Mouse (Mus musculus): ENCODE results near the gene Abca4. TPM values are rescaled to one million over a fixed set of nuclear protein-coding genes. Genes with fewer than 3 reads are reported as not detected.

Abca4 gene
- polyA plus RNA-seq, 1 experiment, result 0.38 TPM

- no peak overlapping the region for H3K27ac ChIP-seq (ENCODE audit: control insufficient read depth, insufficient read depth, low read depth, low read length)
- H3K36me3 ChIP-seq (ENCODE audit: control insufficient read depth, insufficient read depth, low read length), result no peaks in the 10 kb centered on the region
- H3K4me3 ChIP-seq (ENCODE audit: control insufficient read depth, low read depth, low read length), result no peak overlapping the region
- no peaks in the 10 kb centered on the region for H3K27me3 ChIP-seq (ENCODE audit: control insufficient read depth, insufficient read depth, low read length)
- no peaks in the 10 kb centered on the region; the same call in 1 of the 2 replicates for H3K4me1 ChIP-seq (ENCODE audit: control insufficient read depth, insufficient read depth, low read length)
- TF ChIP-seq POLR2A (IDR thresholded peaks at IDR 0.05; ENCODE audit: control insufficient read depth, low read depth, low read length) (no peak), CTCF (IDR thresholded peaks at IDR 0.05; ENCODE audit: control insufficient read depth, insufficient read depth, insufficient replicate concordance, low read depth, low read length) (no peak)
Observed at GRCm38 (mm10) chr3:122109461-122109860, 65.2 kb downstream of the Abca4 start.

GRCm38 (mm10) chr3:122111141-122111981, 67.1 kb downstream of the Abca4 start:
- Histone ChIP-seq H3K4me3 (ENCODE audit: control insufficient read depth, low read depth, low read length) (no peak overlapping the region), H3K36me3 (ENCODE audit: control insufficient read depth, insufficient read depth, low read length) (no peaks in the 10 kb centered on the region), H3K4me1 (ENCODE audit: control insufficient read depth, insufficient read depth, low read length) (no peaks in the 10 kb centered on the region), H3K27ac (ENCODE audit: control insufficient read depth, insufficient read depth, low read depth, low read length) (no peak overlapping the region), H3K27me3 (ENCODE audit: control insufficient read depth, insufficient read depth, low read length) (no peaks in the 10 kb centered on the region)
- no peak for TF ChIP-seq CTCF (IDR thresholded peaks at IDR 0.05; ENCODE audit: control insufficient read depth, insufficient read depth, insufficient replicate concordance, low read depth, low read length)

- Histone ChIP-seq H3K27ac (ENCODE audit: control insufficient read depth, insufficient read depth, low read depth, low read length) (no peak overlapping the region), H3K4me3 (ENCODE audit: control insufficient read depth, low read depth, low read length) (no peak overlapping the region), H3K27me3 (ENCODE audit: control insufficient read depth, insufficient read depth, low read length) (no peaks in the 10 kb centered on the region), H3K36me3 (ENCODE audit: control insufficient read depth, insufficient read depth, low read length) (no peaks in the 10 kb centered on the region), H3K4me1 (ENCODE audit: control insufficient read depth, insufficient read depth, low read length) (no peaks in the 10 kb centered on the region)
- no peak for TF ChIP-seq CTCF (IDR thresholded peaks at IDR 0.05; ENCODE audit: control insufficient read depth, insufficient read depth, insufficient replicate concordance, low read depth, low read length)
- no peak for TF ChIP-seq POLR2A (IDR thresholded peaks at IDR 0.05; ENCODE audit: control insufficient read depth, low read depth, low read length)
Observed at GRCm38 (mm10) chr3:122118651-122119214, 74.5 kb downstream of the Abca4 start.

DNA sequence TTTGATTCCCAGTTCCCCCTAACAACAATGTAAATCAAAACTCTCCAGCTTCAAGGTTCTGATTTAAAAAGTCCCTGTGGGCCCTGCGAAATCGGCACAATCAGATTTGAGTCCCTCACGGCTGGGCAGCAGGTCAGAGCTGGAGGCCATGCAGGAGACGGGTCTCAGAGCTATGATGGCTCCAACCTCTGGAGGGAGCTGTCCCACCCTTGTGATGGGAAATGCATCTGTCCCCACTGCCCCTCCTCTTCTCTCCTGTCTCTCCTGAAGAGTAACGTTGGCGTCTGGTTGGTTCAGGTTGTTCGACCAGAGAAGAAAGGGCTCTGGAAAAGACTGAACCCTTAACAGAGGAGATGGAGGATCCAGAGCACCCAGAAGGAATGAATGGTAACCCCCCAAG, 75.5 kb downstream of the Abca4 start:
- no peak overlapping the region for H3K4me3 ChIP-seq (ENCODE audit: control insufficient read depth, low read depth, low read length)
- TF ChIP-seq POLR2A (IDR thresholded peaks at IDR 0.05; ENCODE audit: control insufficient read depth, low read depth, low read length), result no peak
- TF ChIP-seq CTCF (IDR thresholded peaks at IDR 0.05; ENCODE audit: control insufficient read depth, insufficient read depth, insufficient replicate concordance, low read depth, low read length), result no peak
- no peaks in the 10 kb centered on the region for H3K36me3 ChIP-seq (ENCODE audit: control insufficient read depth, insufficient read depth, low read length)
- no peak overlapping the region for H3K27ac ChIP-seq (ENCODE audit: control insufficient read depth, insufficient read depth, low read depth, low read length)
- H3K4me1 ChIP-seq (ENCODE audit: control insufficient read depth, insufficient read depth, low read length), result no peaks in the 10 kb centered on the region
- H3K27me3 ChIP-seq (ENCODE audit: control insufficient read depth, insufficient read depth, low read length), result no peaks in the 10 kb centered on the region

DNA sequence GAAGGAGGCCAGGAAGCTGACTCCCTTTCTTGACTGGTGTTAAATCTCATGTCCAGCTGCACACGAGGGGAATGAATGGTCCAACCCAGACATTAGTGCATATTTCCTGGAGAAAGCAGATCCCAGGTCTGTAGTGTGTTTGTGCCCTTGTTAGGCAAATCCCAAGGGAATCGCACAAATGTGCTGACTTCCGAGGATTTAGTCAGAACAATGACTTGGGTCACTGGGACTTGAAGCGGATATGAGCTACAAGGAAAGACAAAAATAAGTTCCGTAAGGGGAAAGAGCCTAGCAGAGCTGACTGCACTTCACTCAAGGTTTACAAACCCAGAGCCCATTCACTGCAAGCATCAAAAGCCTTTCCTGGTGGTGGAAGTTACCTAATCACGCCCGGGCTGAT, 76.0 kb downstream of the Abca4 start:
- H3K4me3 ChIP-seq (ENCODE audit: control insufficient read depth, low read depth, low read length), result no peak overlapping the region
- no peaks in the 10 kb centered on the region for H3K4me1 ChIP-seq (ENCODE audit: control insufficient read depth, insufficient read depth, low read length)
- no peak for TF ChIP-seq CTCF (IDR thresholded peaks at IDR 0.05; ENCODE audit: control insufficient read depth, insufficient read depth, insufficient replicate concordance, low read depth, low read length)
- no peak for TF ChIP-seq POLR2A (IDR thresholded peaks at IDR 0.05; ENCODE audit: control insufficient read depth, low read depth, low read length)
- H3K27me3 ChIP-seq (ENCODE audit: control insufficient read depth, insufficient read depth, low read length), result no peaks in the 10 kb centered on the region
- no peaks in the 10 kb centered on the region for H3K36me3 ChIP-seq (ENCODE audit: control insufficient read depth, insufficient read depth, low read length)
- no peak overlapping the region for H3K27ac ChIP-seq (ENCODE audit: control insufficient read depth, insufficient read depth, low read depth, low read length)

DNA sequence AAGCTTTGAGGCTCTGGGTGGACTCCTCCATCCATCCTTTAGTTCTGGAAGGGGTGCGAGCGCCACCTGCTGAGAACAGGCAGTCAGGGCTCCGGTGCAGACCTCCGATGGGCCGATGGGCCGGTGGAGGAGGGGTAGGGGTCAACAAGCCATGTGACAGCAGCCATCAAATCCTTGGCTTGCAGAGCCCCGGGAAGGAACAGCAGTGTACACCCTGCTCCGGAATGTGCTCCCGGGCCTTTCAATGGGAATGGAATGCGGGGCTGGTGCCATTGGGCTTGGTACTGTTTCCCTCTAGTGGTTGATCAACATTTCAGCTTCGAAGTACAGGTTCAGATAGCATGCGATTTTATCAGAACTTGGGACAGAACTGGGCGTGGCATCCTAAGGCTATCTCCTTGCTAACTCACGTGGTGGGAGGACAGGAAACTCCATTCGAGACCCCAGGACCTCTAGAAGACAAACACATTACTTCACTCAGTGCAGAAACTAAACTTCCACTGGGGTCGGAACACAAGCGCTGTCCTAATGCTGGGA, 78.0 kb downstream of the Abca4 start:
- H3K4me3 ChIP-seq (ENCODE audit: control insufficient read depth, low read depth, low read length), result no peak overlapping the region

DNA sequence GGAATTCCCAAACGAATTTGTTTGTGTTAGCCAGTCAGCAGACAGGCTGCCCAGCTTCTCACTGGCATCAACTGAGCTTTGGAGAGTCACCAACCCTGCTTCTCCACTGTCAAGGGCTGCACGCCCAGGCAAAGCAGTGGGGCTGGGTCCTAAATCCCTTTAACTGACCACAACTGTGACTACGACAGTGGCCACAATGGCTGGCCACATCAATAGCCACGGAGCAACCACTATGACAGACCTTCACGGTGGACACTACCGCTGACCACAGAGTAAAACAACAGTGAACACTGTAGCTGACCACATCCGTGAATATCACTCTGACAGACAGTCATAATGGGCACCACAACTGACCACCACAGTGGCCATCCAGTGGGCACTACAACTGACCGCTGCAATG, 78.6 kb downstream of the Abca4 start:
- no peaks in the 10 kb centered on the region for H3K36me3 ChIP-seq (ENCODE audit: control insufficient read depth, insufficient read depth, low read length)
- no peaks in the 10 kb centered on the region for H3K27me3 ChIP-seq (ENCODE audit: control insufficient read depth, insufficient read depth, low read length)
- peaks cover 4% of the 10 kb centered on the region; the same call in 1 of the 2 replicates for H3K4me1 ChIP-seq (ENCODE audit: control insufficient read depth, insufficient read depth, low read length)
- TF ChIP-seq POLR2A (IDR thresholded peaks at IDR 0.05; ENCODE audit: control insufficient read depth, low read depth, low read length) (no peak), CTCF (IDR thresholded peaks at IDR 0.05; ENCODE audit: control insufficient read depth, insufficient read depth, insufficient replicate concordance, low read depth, low read length) (no peak)
- H3K4me3 ChIP-seq (ENCODE audit: control insufficient read depth, low read depth, low read length), result no peak overlapping the region
- H3K27ac ChIP-seq (ENCODE audit: control insufficient read depth, insufficient read depth, low read depth, low read length), result peak overlapping the region; percentile 44

More for the DNA sequence above, 78.0 kb downstream of the Abca4 start:
- H3K36me3 ChIP-seq (ENCODE audit: control insufficient read depth, insufficient read depth, low read length), result no peaks in the 10 kb centered on the region
- no peaks in the 10 kb centered on the region for H3K27me3 ChIP-seq (ENCODE audit: control insufficient read depth, insufficient read depth, low read length)
- H3K4me1 ChIP-seq (ENCODE audit: control insufficient read depth, insufficient read depth, low read length), result peaks cover 4% of the 10 kb centered on the region; the same call in 1 of the 2 replicates
- H3K27ac ChIP-seq (ENCODE audit: control insufficient read depth, insufficient read depth, low read depth, low read length), result peak overlapping the region; percentile 40; the same call in 1 of the 2 replicates
- TF ChIP-seq CTCF (IDR thresholded peaks at IDR 0.05; ENCODE audit: control insufficient read depth, insufficient read depth, insufficient replicate concordance, low read depth, low read length), result peak; percentile 55; the same call in 1 of the 2 replicates
- no peak for TF ChIP-seq POLR2A (IDR thresholded peaks at IDR 0.05; ENCODE audit: control insufficient read depth, low read depth, low read length)
